Mouse (Mus musculus) cortical plate, adult 2 months (tissue): ENCODE measurements at regions not wholly inside any gene's neighbourhood (a gene's known extent, or its start where the extent isn't known, plus 50 kb on each side); places are given as distances from the start of the nearest gene placed in this dataset.

Source experiments
- H3K27ac ChIP-seq: fragments of 200-500 bp; 2 replicates; pipeline ENCODE4 v1.5.1; 2012; ENCODE audit warnings: low read length, control low read depth, inconsistent platforms; ENCODE audit not compliant: insufficient read depth
- H3K4me1 ChIP-seq: fragments of 200-500 bp; 2 replicates; pipeline ENCODE4 v1.6.1; 2011; ENCODE audit warnings: low read length; ENCODE audit not compliant: control insufficient read depth, insufficient read depth
- H3K4me3 ChIP-seq: fragments of 200-500 bp; 2 replicates; pipeline ENCODE4 v1.5.1; 2011; ENCODE audit warnings: mild to moderate bottlenecking, low read length, control low read depth; ENCODE audit not compliant: insufficient read depth
- CTCF ChIP-seq: fragments of 200-500 bp; IDR thresholded peaks from 2 replicates; pipeline ENCODE4 v1.5.1; 2011; ENCODE audit warnings: mild to moderate bottlenecking, control low read depth, low read length; ENCODE audit not compliant: insufficient read depth; ENCODE audit errors: extremely low read depth
- POLR2A ChIP-seq: fragments of 200-500 bp; IDR thresholded peaks from 2 replicates; pipeline ENCODE4 v1.6.1; 2011; ENCODE audit warnings: mild to moderate bottlenecking, low read length, control low read depth; ENCODE audit not compliant: insufficient read depth; ENCODE audit errors: extremely low read depth

- no peak overlapping the region for H3K27ac ChIP-seq
- H3K4me1 ChIP-seq, result no peaks in the 10 kb centered on the region
- H3K4me3 ChIP-seq, result no peak overlapping the region
- TF ChIP-seq POLR2A, result no peak
- peak; percentile 87 for TF ChIP-seq CTCF
These were observed 110.5 kb downstream of the Rergl start for GRCm38 (mm10) chr6:139391307-139391706.

- TF ChIP-seq POLR2A, result no peak
- TF ChIP-seq CTCF, result no peak
- Histone ChIP-seq H3K4me3 (no peak overlapping the region), H3K4me1 (no peaks in the 10 kb centered on the region), H3K27ac (no peak overlapping the region)
These were observed 150.8 kb downstream of the Rergl start for GRCm38 (mm10) chr6:139350939-139351338.

- TF ChIP-seq CTCF (no peak), POLR2A (no peak)
- H3K4me3 ChIP-seq, result no peak overlapping the region
- no peak overlapping the region for H3K27ac ChIP-seq
- H3K4me1 ChIP-seq, result no peaks in the 10 kb centered on the region
These were observed 176.6 kb downstream of the Rergl start for GRCm38 (mm10) chr6:139325226-139325625.

GRCm38 (mm10) chr6:139307651-139308050, 194.1 kb downstream of the Rergl start:
- Histone ChIP-seq H3K4me3 (no peak overlapping the region), H3K4me1 (peaks cover 1% of the 10 kb centered on the region; the same call in 1 of the 2 replicates), H3K27ac (no peak overlapping the region)
- TF ChIP-seq POLR2A, result no peak
- TF ChIP-seq CTCF, result no peak

GRCm38 (mm10) chr6:139304306-139304705, 197.5 kb downstream of the Rergl start:
- no peak for TF ChIP-seq POLR2A
- TF ChIP-seq CTCF, result no peak
- Histone ChIP-seq H3K27ac (no peak overlapping the region), H3K4me1 (no peaks in the 10 kb centered on the region), H3K4me3 (no peak overlapping the region)

- no peak for TF ChIP-seq POLR2A
- no peak for TF ChIP-seq CTCF
- Histone ChIP-seq H3K27ac (no peak overlapping the region), H3K4me1 (peaks cover 2% of the 10 kb centered on the region), H3K4me3 (no peak overlapping the region)
These were observed 206.1 kb downstream of the Rergl start for GRCm38 (mm10) chr6:139295701-139296100.

GRCm38 (mm10) chr6:139279093-139279492, 222.7 kb downstream of the Rergl start:
- no peak overlapping the region for H3K27ac ChIP-seq
- H3K4me1 ChIP-seq, result no peaks in the 10 kb centered on the region
- H3K4me3 ChIP-seq, result no peak overlapping the region

GRCm38 (mm10) chr6:139275512-139275911, 226.3 kb downstream of the Rergl start:
- no peak for TF ChIP-seq CTCF
- no peak for TF ChIP-seq POLR2A
- no peaks in the 10 kb centered on the region for H3K4me1 ChIP-seq
- H3K4me3 ChIP-seq, result no peak overlapping the region
- H3K27ac ChIP-seq, result no peak overlapping the region

More at GRCm38 (mm10) chr6:139279093-139279492, 222.7 kb downstream of the Rergl start:
- TF ChIP-seq POLR2A (no peak), CTCF (no peak)

- H3K4me3 ChIP-seq, result no peak overlapping the region
- H3K4me1 ChIP-seq, result no peaks in the 10 kb centered on the region
- TF ChIP-seq CTCF (no peak), POLR2A (no peak)
- H3K27ac ChIP-seq, result no peak overlapping the region
These were observed 248.1 kb downstream of the Rergl start for GRCm38 (mm10) chr6:139253704-139254103.

- no peak overlapping the region for H3K27ac ChIP-seq
- no peak overlapping the region for H3K4me3 ChIP-seq
- TF ChIP-seq POLR2A (no peak), CTCF (peak; percentile 78)
- H3K4me1 ChIP-seq, result no peaks in the 10 kb centered on the region
These were observed 252.7 kb downstream of the Rergl start for GRCm38 (mm10) chr6:139248920-139249547.

GRCm38 (mm10) chr6:139226127-139226526, 275.6 kb downstream of the Rergl start:
- Histone ChIP-seq H3K4me3 (no peak overlapping the region), H3K27ac (no peak overlapping the region), H3K4me1 (no peaks in the 10 kb centered on the region)
- TF ChIP-seq POLR2A (no peak), CTCF (no peak)
